Mouse (Mus musculus) liver, adult 2 months (tissue): ENCODE measurements at regions not wholly inside any gene's neighbourhood (a gene's known extent, or its start where the extent isn't known, plus 50 kb on each side); places are given as distances from the start of the nearest gene placed in this dataset.

ENCODE experiments used
- CTCF ChIP-seq: fragments of 200-500 bp; IDR thresholded peaks from 2 replicates; pipeline ENCODE4 v1.5.1; 2011; ENCODE audit warnings: low read depth, low read length, control low read depth
- POLR2A ChIP-seq: fragments of 200-500 bp; IDR thresholded peaks from 2 replicates; pipeline ENCODE4 v1.6.1; 2011; ENCODE audit warnings: low read length, control low read depth; ENCODE audit not compliant: insufficient read depth; ENCODE audit errors: extremely low read depth

DNA sequence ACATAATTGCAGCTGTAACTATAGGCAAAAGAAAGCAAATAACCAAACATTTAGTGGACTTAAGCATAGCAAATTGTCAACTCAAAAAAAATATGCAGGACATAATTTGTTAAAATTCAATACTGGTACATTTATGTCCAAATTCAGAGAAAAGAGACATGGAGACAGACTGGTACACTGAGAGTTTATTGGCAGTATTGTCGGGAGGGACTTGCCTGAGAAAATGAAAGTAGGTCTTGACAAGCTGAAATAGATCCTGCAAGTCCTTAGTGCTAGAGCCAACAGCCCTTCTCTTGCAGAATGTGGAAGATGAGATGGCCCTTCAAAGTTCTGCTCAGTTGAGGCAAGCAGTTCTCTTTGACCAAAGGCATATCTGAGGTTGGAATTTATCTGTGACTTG lies 74.5 kb upstream of the Mtap start:
- no peak for TF ChIP-seq CTCF
- TF ChIP-seq POLR2A = no peak
